Mouse (Mus musculus) testis, adult 2 months (tissue): ENCODE results near the gene Hes3.

Experiments
- CTCF ChIP-seq: fragments of 200-500 bp; IDR thresholded peaks from 2 replicates; pipeline ENCODE4 v1.5.1; 2012; ENCODE audit warnings: low read depth, mild to moderate bottlenecking, inconsistent platforms, low read length, moderate library complexity; ENCODE audit not compliant: control insufficient read depth, insufficient read depth, insufficient replicate concordance
- POLR2A ChIP-seq: fragments of 200-500 bp; IDR thresholded peaks from 2 replicates; pipeline ENCODE4 v1.6.1; 2012; ENCODE audit warnings: low read depth, mild to moderate bottlenecking, inconsistent platforms, low read length, moderate library complexity; ENCODE audit not compliant: control insufficient read depth

DNA sequence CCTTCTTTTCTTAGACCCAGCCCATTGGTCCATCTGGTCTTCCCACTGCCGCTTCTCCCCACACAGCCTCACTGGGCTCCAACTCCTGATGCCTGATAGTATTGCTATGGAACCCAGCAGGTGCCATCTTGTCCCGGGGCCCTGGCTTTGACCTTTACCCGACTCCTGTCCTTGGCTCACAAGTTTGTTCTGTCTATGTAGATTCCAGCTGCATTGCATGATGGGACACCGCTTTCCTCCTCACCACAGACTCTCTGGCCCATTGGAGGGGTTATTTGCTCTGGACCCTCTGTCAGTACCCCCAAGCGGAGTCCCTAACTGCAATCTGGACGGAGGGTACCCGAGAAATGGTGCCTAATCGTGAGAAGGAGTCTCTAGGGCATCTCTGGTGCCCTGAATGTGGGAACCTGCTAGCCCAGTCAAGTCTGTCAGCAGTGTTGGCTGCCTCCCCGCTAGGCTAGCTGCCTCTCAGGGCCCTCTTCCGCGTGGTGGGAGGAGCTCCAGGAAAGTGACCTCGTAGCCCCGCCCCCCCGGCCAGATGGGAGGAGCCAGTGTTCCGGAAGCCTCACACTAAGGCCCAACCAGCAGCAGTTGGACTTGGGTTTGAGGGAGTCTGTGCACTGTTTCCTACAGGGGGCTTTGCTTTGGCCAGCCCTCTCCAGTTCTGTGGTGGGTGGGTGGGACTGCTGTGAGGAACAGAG lies 49.3 kb upstream of the Hes3 start:
- TF ChIP-seq CTCF (no peak), POLR2A (no peak)
